Mouse (Mus musculus) inflammation-experienced regulatory T-cells, adult 6 months (primary cell): Measurements from ENCODE around the gene Apba2. TPM values are rescaled to one million over a fixed set of nuclear protein-coding genes. Genes with fewer than 3 reads are reported as not detected.

Source experiments
- ATAC-seq: one replicate; pipeline ENCODE4 v1.8.0; 2017
- polyA plus RNA-seq, 3 experiments: library from polyadenylated mRNA; unstranded; fragments of 100-300 nt; shearing (Covaris generic); gene quantifications; one replicate each; pipeline ENCODE4 v1.2.1; 2017

Apba2 gene
- polyA plus RNA-seq, 3 experiments from 2014 or later = not detected

DNA sequence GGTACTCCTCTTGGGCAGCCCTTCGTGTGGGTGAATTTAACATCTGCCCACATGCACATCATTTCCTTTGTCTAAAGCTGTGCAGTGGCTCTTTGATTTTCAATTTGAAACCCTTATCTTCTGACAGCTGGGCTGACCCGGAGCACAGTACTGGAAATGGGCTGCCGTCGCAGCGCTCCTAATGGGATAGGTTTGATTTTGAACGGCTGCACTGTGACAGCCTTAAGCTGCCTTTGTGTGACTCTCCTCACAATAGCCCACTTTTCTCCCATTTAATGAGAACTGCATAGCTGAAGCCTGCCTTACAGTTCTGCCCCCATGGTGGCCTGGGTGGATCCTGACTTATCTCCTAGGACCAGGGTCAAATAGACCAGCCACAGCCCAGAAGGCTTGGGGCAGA lies 31.9 kb downstream of the Apba2 start:
- ATAC-seq = no peak

DNA sequence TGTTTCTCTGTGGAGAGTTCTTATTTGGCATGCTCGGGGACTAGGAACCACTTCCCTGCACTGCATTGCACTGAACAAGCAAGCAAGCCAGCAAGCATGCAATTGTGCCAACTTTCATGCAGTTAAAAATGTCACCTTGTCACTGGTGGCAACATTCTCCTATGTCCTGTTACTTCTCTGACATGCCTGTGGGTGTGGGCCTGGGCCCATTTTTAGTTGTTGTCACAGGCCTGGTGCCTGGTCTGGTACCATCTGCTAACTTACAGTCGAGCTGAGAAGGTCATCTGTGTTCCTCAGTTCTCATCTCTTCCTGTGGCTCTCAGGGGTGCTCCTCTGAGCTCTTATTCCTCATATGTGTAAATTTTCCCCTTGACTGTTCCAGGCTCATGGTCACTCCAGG lies 33.8 kb downstream of the Apba2 start:
- no peak for ATAC-seq

DNA sequence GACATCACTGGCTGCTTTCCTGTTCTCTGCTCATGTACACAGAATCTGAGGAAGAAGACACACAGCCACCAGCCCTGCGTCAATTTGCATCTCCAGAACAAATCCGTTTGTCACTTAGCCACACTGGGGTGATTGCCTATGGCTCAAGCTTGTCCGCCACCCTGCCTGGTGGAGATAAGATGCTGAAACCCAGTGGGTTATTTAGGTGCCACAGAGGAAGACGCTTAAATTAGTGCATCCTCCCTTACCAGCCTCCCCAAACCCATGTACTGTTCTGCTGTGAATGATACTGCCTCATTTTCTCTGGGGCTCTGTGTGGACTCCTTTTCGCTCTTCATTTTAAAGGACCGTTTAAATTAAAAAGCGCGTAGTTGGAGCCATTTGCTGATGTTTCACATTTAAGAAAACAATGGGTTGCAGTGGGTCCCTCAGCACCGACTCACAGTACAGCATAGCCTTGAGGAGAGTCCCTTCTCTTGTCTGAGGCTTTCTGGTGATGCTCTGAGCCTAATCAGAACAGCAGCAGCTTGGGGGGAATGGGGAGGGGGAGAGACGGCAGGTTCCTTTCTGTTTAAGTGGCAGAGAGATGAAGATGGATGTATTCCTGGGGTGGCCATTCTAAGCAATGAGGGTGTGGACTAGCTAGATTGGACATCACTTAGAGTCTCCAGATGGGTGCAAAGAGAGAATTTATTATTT lies 38.1 kb downstream of the Apba2 start:
- ATAC-seq = no peak

DNA sequence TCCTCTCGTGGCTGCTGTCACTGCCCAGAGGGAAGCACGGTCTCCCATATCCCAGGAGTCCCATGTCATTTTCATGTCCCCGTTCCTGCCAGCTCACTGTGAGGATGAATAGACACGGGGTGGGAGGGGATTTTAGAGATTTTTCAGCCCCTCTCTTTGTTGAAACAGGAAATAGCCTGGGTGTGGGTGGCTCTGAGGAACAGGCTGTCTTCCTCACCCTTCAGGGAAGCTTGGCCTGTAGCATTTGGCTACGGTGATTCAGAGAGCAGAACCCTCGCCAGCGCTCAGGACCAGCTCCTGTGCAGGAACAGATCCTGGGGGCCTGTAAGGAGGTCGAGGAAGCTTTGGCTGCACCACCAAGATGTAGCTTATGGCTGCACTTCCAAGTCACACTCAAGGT lies 45.3 kb downstream of the Apba2 start:
- no peak for ATAC-seq

DNA sequence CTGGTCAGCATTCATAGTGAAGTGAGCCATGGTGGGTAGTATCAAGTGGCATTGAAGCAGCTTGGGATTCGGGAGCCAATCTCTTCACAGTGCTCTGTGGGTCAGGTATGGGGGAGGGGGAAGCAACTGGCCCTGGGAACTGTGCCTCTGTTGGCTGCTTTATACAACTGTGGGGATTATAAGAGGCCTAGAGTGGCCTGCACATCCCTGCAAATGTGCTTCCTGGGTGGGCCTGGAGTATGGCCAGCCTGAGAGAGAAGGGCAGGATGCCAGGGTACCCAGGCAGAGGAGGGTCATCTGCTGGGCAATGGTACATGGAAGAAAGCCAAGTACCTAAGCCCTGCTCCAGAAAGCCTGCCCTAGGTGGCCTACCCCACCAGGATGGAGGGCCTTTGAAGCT lies 49.4 kb downstream of the Apba2 start:
- no peak for ATAC-seq

DNA sequence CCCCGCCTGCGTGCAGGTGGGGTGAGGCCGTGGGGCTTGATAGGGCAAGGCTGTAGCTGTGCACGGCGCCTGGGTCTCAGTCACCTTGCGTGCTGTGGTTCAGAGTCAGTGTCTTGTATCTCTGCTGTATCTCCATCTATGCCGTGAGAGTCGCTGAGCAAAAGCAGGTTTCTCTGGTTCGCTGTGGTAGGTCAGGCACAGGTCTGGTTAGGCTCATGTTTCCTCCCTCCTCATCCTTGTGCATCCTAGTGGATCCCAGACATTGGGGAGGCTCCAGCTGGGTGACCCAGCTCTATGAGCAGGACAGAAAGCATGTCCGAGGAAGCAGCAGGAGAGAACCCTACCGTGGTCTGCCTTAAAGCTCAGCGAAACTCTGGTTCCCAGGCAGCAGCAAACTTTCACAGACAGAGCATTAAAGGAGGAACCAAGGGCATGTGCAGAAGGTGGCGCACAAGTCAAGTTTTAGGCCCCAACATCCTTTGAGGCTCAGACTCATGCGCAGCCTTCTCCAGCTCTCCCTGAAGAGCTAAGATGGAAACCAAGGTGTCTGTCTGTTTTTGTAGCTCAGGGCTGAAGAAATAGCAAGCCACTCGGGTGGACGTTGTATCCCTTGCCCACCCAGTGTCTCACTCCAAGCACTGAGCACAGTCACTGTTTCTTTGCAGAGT lies 51.2 kb downstream of the Apba2 start:
- no peak for ATAC-seq

DNA sequence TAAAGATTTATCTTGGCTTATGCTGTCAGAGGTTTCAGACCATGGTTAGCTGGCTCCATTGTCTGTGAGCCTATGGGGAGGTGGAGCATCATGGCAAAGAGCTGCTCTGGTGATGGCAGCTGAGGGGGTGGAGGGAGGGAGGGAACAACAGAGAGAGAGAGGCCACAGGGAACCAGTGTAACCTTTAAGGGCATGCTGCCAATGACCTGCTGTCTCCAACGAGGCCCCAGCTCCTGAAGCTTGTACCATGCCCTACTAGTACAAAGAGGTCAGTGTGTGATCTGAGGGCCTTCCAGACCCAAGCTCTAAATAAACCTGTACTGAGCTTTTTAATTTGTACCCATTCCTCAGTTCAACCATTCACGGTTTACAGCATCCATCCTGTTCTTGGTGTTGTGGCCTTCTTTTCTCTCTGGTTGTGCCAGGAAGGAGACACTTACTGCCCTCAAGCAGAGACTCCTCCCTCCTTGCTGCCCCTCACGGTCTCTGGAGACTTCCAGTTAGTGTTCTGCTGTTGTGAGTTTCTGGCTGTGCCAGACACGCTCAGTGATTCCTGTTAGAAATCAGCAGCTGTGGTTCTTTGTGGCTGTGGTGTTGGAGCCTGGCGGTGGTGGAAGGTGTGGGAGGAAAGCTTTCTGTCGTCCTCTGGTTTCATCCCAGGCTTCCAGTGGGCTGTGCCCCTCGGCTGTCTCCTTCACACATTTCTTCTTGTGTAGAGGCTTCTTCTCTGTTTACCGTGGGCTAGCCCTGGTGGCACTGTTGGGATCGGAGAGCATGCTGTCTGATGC lies 60.4 kb downstream of the Apba2 start:
- no peak for ATAC-seq

DNA sequence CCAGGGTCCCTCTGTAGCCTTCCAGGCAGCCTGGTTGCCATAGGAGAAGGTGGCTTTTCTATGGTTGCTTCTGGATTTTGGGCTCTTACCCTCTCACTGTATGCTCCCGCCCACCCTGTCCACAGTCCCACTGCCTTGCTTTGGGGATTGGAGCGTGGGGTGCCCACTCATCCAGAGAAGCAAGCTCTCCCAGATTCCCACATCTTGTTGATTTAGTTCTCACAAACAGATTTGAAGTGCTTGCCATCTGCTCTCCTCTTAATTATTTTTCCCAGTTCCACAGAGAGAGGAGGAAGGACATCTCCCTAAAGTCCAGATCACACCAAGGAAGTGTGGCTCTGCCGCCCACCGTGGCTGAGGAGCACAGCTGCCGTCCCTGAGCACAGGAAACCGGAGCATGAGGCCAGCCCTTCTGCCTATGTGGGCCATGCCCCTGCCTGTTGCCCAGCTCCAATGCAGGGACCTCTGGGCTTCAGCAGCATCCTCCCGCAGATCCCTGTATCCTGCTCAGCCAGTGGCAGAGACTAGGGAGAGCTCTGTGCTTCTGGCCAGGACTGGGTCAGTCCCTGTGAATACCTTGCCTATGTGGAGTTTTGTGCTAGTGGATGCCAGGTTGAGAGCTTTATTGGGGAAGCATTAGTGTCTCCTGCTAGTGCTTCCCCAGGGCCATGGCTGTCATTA lies 63.5 kb downstream of the Apba2 start:
- ATAC-seq = no peak

DNA sequence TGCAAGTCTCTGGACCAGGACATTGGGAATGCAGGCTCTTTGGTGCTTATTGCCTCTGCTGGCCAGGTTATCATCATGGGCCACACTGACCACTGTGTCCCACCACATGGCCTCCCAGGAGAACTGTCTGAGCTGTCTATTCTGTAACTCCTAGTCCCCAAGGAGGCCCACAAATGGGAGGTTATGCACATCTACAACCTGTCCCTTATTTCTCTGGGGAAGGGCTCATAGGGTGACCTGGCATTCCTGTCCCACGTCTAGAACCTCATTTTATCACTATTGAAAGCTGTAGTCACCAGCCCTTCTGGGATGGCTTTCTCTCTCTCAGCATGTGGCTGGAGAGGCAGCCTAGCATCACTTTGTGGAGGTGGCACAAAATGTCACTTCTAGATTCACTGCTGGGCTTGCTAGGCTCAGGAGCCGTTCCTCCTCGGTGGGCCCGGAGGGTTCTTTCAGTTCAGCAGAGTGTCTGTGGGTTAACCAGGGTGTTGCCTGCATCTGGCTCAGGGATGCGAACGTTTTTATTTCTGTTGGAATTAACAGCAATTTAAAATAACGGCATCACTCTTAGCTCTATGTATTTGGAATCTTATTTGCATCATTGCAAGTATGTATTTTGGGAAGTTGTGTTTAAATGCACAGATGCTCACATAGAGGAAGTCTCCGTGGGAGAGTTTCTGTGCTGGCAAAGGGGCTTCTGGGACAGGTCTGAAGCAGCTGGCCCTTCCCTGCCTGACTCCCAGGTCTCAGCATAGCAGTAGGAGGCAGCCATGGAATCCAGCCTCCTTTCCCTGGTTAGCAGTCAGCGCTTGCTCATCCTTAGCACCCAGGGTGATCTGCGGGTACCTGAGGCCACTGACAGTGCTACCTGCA lies 65.1 kb downstream of the Apba2 start:
- no peak for ATAC-seq

DNA sequence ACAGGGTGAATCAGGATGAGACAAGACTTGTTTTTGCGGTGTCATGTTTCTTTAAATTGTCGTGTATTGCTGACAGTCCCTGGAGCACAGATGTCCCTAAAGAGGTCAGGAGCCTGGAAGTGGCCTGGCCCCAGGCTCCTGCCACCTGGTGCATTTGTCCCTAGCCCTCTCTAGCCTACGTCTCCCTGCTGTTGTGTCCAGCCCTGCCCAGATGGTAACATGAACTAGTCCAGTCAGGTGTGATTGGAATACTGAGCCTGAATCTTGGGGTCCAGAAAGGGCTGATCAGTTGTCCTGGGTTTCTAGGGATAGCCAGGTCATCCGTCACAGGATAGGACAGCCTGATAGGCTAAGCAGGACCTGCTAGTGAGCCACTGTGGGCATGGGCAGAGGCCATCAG lies 67.2 kb downstream of the Apba2 start:
- ATAC-seq = no peak

DNA sequence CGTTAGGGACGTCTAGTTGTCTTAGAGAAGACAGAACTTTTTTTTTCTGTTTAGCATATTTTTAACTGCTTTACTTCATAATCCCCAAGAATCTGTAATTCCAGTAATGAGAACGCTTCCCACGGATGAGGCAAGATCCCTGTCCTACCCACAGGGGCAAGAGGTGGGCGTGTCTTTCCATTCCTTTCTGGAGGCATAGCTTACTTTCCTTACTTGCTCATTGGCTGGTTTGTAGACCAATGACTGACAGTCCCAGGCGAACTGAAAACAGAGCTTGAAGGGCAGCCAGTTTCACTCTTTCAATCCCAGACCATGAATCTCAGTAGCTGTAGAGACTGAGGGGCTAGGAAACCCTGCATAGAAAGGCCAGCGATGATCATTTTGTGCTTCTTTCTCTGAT lies 68.2 kb downstream of the Apba2 start:
- no peak for ATAC-seq

DNA sequence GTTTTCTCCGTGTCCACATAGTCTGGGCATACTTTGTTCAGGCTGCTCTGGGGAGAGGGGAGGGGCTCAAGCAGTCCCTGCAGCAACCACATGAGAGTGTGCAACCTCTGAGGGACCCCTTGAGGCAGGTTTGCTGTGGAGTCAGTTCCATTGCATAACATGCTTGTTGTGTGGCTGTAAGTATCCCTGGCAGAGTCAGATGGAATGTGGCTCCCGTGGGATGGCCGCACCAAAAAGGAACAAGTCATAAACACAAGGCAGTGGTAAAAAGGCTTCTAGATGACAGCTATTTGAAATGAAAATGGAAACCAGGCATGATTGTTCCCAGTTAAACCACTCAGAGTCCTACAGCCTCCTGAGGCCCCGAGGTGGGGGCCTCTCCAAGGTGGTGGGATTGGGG lies 69.4 kb downstream of the Apba2 start:
- no peak for ATAC-seq

DNA sequence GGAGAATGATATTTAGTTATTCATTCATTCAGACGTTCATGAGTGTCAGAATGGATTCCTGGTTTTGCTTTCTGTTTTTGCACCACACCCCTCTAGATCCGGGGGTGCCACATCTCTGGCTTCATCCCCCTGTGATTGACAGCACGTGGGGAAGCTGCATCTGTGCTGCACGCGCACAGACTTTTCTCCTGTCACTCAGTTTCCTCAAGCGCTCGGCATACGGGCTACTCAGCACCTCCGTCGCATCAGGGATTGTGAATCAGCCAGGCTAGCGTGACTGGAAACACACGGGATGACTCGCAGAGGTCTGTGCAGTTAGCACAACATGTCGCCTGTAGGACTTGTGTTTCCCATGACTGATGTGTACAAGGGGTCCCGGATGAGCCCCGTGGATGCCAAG lies 72.6 kb downstream of the Apba2 start:
- ATAC-seq = no peak

DNA sequence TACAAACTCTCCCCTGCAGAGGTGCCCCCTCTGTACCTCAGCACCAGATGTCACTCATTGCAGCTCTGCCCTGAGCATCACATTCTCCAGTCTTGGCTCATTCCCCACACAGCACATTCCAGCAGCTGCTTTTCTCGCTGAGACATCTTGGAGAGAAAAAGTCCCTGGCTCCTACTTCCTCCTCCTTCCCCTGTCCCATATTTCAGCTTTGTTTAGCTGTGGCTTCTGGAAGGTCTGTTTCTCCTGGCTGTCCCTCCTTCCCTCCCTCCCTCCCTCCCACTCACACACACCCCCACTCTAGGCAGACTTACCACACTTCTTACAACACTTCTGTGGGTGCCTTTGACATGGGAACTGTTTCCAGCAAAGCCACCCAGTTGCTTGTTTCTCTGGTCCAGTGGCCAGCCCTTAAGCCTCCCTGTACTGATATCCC lies 75.0 kb downstream of the Apba2 start:
- ATAC-seq = no peak

DNA sequence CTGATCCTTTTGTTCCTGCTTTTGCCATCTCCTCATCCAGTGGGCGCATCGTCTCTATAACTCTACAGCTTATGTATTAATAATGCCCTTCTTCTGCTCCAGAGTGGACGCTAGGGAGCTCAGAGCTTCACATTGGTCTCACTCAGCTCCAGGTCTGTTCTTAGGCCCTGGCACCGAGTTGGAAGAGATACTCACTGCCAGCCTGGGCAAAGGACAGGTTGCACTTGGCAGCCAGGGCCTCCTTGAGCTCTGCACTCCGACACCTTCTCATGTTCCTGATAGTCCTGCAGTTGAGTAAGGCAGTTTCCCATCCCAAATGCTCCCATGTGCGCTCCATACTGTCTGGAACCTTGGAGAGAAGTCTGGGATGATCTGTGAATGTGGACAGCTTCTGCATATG lies 76.7 kb downstream of the Apba2 start:
- ATAC-seq = no peak

DNA sequence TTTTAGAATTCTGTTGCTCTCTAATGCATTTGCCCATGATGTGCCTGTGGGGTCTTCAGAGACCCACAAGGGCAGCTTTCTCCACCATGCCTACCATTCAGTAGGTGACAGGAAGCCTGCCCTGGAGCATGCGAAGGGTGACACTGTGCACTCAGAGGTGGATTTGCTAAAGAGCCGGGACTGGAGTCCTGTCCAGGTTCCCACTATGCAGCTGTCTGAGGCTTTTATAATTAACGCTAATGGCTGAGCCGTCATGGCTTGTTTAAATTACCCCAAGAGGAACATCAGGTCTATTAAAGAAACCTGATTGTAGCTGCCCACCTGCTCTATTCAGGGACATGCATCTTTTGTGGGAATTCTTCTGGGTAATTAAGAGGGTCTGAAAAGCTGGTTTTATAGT lies 78.4 kb downstream of the Apba2 start:
- no peak for ATAC-seq

DNA sequence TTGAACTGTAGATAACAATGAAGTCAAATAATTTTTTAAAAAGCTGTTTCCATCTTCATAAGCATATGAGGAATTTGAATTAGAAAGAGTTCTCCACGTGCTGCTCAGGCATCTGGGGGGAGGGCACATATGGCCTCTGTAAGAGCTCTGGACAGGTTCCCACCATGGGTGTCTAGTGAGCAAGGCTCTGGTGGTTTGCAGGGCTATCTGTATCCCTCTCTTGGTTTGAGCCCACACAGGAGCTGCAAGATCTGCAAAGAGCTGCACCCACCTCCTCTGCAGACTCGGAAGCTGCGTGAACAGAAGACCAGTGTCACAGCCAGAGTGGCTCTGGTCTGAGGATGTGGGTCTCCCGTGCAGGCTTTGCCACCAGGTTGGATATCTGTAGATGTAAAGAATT lies 78.8 kb downstream of the Apba2 start:
- no peak for ATAC-seq

DNA sequence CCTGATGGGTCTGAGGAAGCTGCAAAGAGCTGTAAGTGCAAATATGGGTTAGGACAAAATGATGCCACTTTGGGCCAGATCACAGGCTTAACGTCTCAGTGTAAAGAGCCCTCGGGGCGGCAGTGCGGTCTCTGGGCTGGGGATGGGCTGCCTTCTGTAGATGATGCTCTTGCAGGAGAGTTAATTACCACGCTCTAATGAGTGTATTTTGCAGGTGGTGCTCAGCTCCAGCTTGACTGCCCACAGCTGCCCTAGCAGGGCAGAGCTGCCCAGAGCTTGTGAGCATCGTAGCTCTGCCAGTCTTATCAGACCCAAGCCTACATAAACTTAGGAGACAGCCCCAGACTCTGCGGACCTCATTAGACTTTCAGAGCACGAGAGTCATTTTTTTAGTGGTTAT lies 80.9 kb downstream of the Apba2 start:
- no peak for ATAC-seq

DNA sequence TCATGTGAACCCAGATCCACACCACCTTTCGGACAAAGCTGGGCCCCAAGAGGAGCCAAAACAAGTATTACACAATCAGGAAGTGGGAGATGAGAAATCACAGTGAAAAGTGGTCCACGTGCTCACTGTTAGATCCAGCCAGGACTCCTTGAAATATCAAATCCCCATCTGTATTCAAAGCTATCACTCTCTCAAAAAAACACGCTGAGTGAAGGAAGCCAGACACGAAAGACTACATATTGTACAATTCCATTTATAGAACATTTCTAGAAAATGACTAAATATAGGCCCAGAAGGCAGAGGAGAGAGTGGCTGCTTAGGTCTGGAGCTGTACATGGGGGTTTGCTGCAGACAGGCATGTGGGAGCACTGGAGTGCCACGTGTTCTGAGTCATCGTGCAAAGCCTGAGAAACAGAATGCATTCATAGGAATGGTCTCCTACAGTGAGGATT lies 82.2 kb downstream of the Apba2 start:
- no peak for ATAC-seq

DNA sequence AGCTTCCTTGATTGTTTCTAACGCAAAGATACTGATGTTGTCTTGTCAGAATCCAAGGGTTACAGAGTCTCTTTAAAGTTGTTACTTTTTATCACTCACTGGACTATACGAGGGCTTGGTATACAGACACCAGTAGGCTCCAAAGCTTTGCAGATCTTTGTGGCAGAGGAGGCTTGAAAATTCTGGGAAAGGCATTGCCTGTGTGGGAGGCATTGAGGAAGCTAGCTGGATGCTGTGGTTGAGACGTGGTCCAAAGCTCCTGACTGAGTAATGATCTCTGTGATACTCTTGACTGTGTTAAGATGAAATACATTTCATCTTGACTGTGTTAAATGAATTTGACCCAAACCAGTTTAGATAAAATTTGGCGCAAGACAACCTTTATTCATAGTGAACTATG lies 84.6 kb downstream of the Apba2 start:
- no peak for ATAC-seq

DNA sequence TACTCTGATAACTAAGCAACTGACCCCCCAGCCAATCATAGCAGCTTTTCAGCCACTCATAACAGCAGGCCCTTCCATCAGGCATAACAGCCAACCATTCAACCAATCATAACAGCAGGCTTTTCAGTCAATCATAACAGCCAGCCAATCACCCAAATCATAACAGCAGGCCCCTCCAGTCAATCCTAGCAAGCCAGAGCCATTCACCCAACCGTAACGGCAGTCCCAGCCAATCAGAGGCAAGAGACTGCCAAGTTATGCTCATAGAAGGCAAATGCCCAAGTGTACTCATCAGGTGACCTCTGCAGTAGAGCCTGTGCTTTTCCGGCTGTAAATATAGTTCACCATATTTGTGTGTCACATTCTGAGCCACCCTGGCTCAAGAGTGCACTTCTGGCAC lies 85.1 kb downstream of the Apba2 start:
- no peak for ATAC-seq
